ENCODE assay signal across 13 mouse cellular contexts in genomic region chr6:115983306-115984038, GRCm38 (mm10). TPM values are rescaled to one million over a fixed set of nuclear protein-coding genes. Genes with fewer than 3 reads are reported as not detected.
DNase-seq lines count a peak whose midpoint lies in the region; ATAC-seq lines count a peak whose summit lies in the region.
"Had no signal": no experiment of that assay in that cellular context is flagged by ENCODE, and none has a peak within 500 bp of the region (broad histone marks: within the 10 kb centered on the region; RNA-seq: fewer than 3 reads in every experiment).

No protein-coding gene starts in this region.

- peak overlapping the region; percentile 40 for H3K4me2 ChIP-seq in kidney, embryonic 16.5 days (replicated peaks; ENCODE audit: low read depth, low read length)
- no peak overlapping the region for H3K4me2 ChIP-seq in intestine, embryonic 16.5 days (ENCODE audit: low read depth, low read length)
- no peak overlapping the region for H3K4me2 ChIP-seq in neural tube, embryonic 13.5 days

- peak; percentile 64 for DNase-seq in adrenal gland, adult 2 months
- DNase-seq in adrenal gland, postnatal 10 days: no peak
- no peak for DNase-seq in kidney, adult 18-20 months
- no peak for DNase-seq in right cerebral cortex, postnatal 36 days (ENCODE audit: low spot score in 2 of 2)
- no peak for DNase-seq in thymus, postnatal 10 days (ENCODE audit: low spot score in 2 of 2)
- DNase-seq: embryo, embryonic 11 days; layer of hippocampus, adult 9-11 months had no signal

- peaks cover 72% of the 10 kb centered on the region for H3K4me1 ChIP-seq in kidney, embryonic 16.5 days (ENCODE audit: insufficient read depth, low read length)
- peaks cover 50% of the 10 kb centered on the region for H3K4me1 ChIP-seq in intestine, embryonic 16.5 days (ENCODE audit: control insufficient read depth, insufficient read depth, low read length)
- H3K4me1 ChIP-seq in neural tube, embryonic 13.5 days (replicated peaks): peaks cover 51% of the 10 kb centered on the region

- peak; percentile 62 for ATAC-seq in kidney, embryonic 16.5 days (ENCODE audit: low FRiP score, low TSS enrichment)
- no peak for ATAC-seq in intestine, embryonic 16.5 days
- ATAC-seq in neural tube, embryonic 13.5 days (ENCODE audit: low read depth): no peak
- ATAC-seq: Patski had no signal

- H3K27me3 ChIP-seq in kidney, embryonic 16.5 days (ENCODE audit: insufficient read depth, low read length): no peaks in the 10 kb centered on the region
- H3K27me3 ChIP-seq in intestine, embryonic 16.5 days (replicated peaks; ENCODE audit: control insufficient read depth, insufficient read depth, low read length): peaks cover 3% of the 10 kb centered on the region; the same call in 1 of the 2 replicates
- H3K27me3 ChIP-seq in neural tube, embryonic 13.5 days: no peaks in the 10 kb centered on the region
- H3K27me3 ChIP-seq: Patski had no signal

- 0 out of 2 replicates have a peak overlapping the region, but pooled peaks have one; percentile 8 for H3K4me3 ChIP-seq in kidney, embryonic 16.5 days (ENCODE audit: low read length)
- no peak overlapping the region for H3K4me3 ChIP-seq in intestine, embryonic 16.5 days (ENCODE audit: low read length)
- H3K4me3 ChIP-seq in neural tube, embryonic 13.5 days: no peak overlapping the region
- H3K4me3 ChIP-seq: myocyte had no signal

- 25% methylated on average over 12 of the region's 12 CpGs for WGBS in kidney, embryonic 16.5 days
- WGBS in intestine, embryonic 16.5 days: 56% methylated on average over 12 of the region's 12 CpGs
- WGBS in neural tube, embryonic 13.5 days: 24% methylated on average over 12 of the region's 12 CpGs

- H3K36me3 ChIP-seq in kidney, embryonic 16.5 days (ENCODE audit: insufficient read depth, low read length): peaks cover 12% of the 10 kb centered on the region
- no peaks in the 10 kb centered on the region for H3K36me3 ChIP-seq in intestine, embryonic 16.5 days (ENCODE audit: control insufficient read depth, insufficient read depth, low read length)
- no peaks in the 10 kb centered on the region for H3K36me3 ChIP-seq in neural tube, embryonic 13.5 days

- peak overlapping the region; percentile 93 for H3K27ac ChIP-seq in kidney, embryonic 16.5 days (ENCODE audit: low read length)
- peak overlapping the region; percentile 84 for H3K27ac ChIP-seq in intestine, embryonic 16.5 days (ENCODE audit: low read length)
- 0 out of 2 replicates have a peak overlapping the region, but pooled peaks have one; percentile 38 for H3K27ac ChIP-seq in neural tube, embryonic 13.5 days (replicated peaks)

- H3K9me3 ChIP-seq in kidney, embryonic 16.5 days (ENCODE audit: low read length): no peaks in the 10 kb centered on the region
- no peaks in the 10 kb centered on the region for H3K9me3 ChIP-seq in intestine, embryonic 16.5 days (ENCODE audit: control insufficient read depth, low read length)
- H3K9me3 ChIP-seq in neural tube, embryonic 13.5 days: no peaks in the 10 kb centered on the region

- H3K9ac ChIP-seq in kidney, embryonic 16.5 days (replicated peaks; ENCODE audit: low read length): peak overlapping the region; percentile 50
- peak overlapping the region; percentile 34 for H3K9ac ChIP-seq in intestine, embryonic 16.5 days (ENCODE audit: low read depth, low read length)
- H3K9ac ChIP-seq in neural tube, embryonic 13.5 days: 0 out of 2 replicates have a peak overlapping the region, but pooled peaks have one; percentile 12

RNA-seq across cellular contexts. Expression of gene Plxnd1, which starts 11.3 kb away (rescaled TPM):
- 100 to 1,000 TPM; 168 to 181 TPM for total RNA-seq in adrenal gland, adult 2 months (2021)
- 279 and 288 TPM in 2 replicates for polyA plus RNA-seq in adrenal gland, adult 2 months (2012; rRNA removed)
- 100 to 1,000 TPM; 155 to 215 TPM for total RNA-seq in adrenal gland, postnatal 10 days (2021)
- polyA plus RNA-seq in kidney, embryonic 16.5 days (2015; fragmentation: Nextera tagmentation; extraction: Ambion mirVana): 55.5 and 62.4 TPM in 2 replicates
- polyA plus RNA-seq in intestine, embryonic 16.5 days (2015; fragmentation: Nextera tagmentation; extraction: Ambion mirVana): 18.7 and 19.3 TPM in 2 replicates
- polyA plus RNA-seq in neural tube, embryonic 13.5 days (2015; fragmentation: Nextera tagmentation; extraction: Ambion mirVana): 13.5 and 17.8 TPM in 2 replicates

RNA-seq across cellular contexts. Expression of gene H1foo, which starts 38.7 kb away (rescaled TPM):
- total RNA-seq in adrenal gland, adult 2 months (2021): not detected
- polyA plus RNA-seq in adrenal gland, adult 2 months (2012; rRNA removed): not detected in 2 replicates
- total RNA-seq in adrenal gland, postnatal 10 days (2021): not detected
- polyA plus RNA-seq in kidney, embryonic 16.5 days (2015; fragmentation: Nextera tagmentation; extraction: Ambion mirVana): not detected in 2 replicates
- not detected in 2 replicates for polyA plus RNA-seq in intestine, embryonic 16.5 days (2015; fragmentation: Nextera tagmentation; extraction: Ambion mirVana)
- not detected in 2 replicates for polyA plus RNA-seq in neural tube, embryonic 13.5 days (2015; fragmentation: Nextera tagmentation; extraction: Ambion mirVana)
- total RNA-seq: gastrocnemius, adult 8-10 months had no signal
- polyA plus RNA-seq: myocyte, Patski had no signal

RNA-seq across cellular contexts. Expression of gene Rho, which starts 51.9 kb away (rescaled TPM):
- under 1 TPM; 0.52 to 0.95 TPM for total RNA-seq in adrenal gland, adult 2 months (2021)
- polyA plus RNA-seq in adrenal gland, adult 2 months (2012; rRNA removed): 2.2 and 3.4 TPM in 2 replicates
- under 1 TPM; 0.39 to 0.42 TPM for total RNA-seq in adrenal gland, postnatal 10 days (2021)
- 0.16 and 0.37 TPM in 2 replicates for polyA plus RNA-seq in kidney, embryonic 16.5 days (2015; fragmentation: Nextera tagmentation; extraction: Ambion mirVana)
- 0.31 TPM in 1 of 2 replicates, not detected in the other for polyA plus RNA-seq in intestine, embryonic 16.5 days (2015; fragmentation: Nextera tagmentation; extraction: Ambion mirVana)
- polyA plus RNA-seq in neural tube, embryonic 13.5 days (2015; fragmentation: Nextera tagmentation; extraction: Ambion mirVana): 2.2 and 4.1 TPM in 2 replicates
- total RNA-seq: gastrocnemius, adult 8-10 months had no signal

Comparison
In these comparisons a context has a peak if more than half of its experiments do, and no peak if none do; other contexts are left out.
1. H3K27ac ChIP-seq: peak in every context shown above with its lines; median percentile 93 in kidney, embryonic 16.5 days; 84 in intestine, embryonic 16.5 days; 38 in neural tube, embryonic 13.5 days.